Mouse (Mus musculus) thymus, adult 2 months (tissue): ENCODE results near the gene Treml4.

Experiments
- CTCF ChIP-seq: fragments of 200-500 bp; IDR thresholded peaks from 2 replicates; pipeline ENCODE4 v1.5.1; 2012; ENCODE audit warnings: mild to moderate bottlenecking, control low read depth, low read length, moderate library complexity, borderline replicate concordance; ENCODE audit not compliant: control insufficient read depth, poor library complexity, insufficient read depth; ENCODE audit errors: extremely low read depth
- POLR2A ChIP-seq: fragments of 200-500 bp; IDR thresholded peaks from 2 replicates; pipeline ENCODE4 v1.6.1; 2012; ENCODE audit warnings: mild to moderate bottlenecking, low read length, control low read depth, moderate library complexity; ENCODE audit not compliant: control insufficient read depth, poor library complexity, insufficient read depth; ENCODE audit errors: extremely low read depth

DNA sequence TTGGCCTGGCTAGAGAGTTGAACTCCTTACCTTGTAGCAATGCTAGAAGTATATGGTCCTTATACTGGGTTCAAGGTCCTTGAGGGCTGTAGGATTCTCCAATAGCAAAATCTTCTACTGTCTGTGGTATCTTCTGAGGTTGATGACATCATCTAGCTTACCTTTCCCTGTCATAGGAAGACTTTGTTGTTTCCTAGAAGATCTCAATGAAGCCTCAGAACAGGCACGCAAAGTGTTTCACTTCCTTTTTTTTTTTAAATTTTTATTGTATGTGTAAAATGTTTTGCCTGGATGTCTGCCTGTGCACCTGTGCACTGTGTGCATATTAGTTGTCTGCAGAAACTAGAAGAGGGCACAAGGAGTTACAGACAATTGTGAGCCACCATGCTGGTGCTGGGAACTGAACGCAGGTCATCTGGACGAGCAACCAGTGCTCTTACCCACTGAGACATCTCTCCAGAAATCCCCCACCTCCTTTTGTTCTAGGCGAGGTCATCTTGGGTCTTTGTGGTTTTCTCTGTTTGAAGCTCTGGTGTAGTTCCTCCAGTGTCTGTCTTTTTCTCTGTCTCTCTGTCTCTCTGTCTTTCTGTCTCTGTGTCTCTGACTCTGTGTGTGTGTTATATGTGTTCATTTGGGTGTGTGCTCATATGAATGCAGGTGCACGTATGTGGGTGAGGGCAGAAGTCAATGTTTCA, 29.6 kb downstream of the Treml4 start:
- TF ChIP-seq POLR2A (no peak), CTCF (no peak)
